Mouse (Mus musculus): Measurements from ENCODE around the gene Dpagt1.
"Not testable (repeated sequence)": the region's sequence is repeated elsewhere in the genome, so short reads cannot be mapped to it uniquely, and the experiment has no call there.

The Dpagt1 gene

DNA sequence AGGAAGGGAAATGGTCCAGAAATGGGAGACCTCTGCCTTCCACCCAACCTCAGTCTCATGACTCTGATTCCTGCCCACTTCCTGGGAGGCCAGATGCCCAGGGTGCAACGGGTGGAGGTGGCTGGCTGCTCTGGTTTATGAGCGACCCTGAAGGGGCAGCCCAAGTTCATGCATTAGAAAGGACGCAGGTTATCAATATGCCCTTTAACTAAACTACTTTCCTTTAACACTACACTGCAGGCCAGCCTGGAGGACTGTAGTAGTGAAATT lies 7.1 kb upstream of the Dpagt1 start:
- DNase-seq = peak in 1 of 2 experiments; percentile 63

DNA sequence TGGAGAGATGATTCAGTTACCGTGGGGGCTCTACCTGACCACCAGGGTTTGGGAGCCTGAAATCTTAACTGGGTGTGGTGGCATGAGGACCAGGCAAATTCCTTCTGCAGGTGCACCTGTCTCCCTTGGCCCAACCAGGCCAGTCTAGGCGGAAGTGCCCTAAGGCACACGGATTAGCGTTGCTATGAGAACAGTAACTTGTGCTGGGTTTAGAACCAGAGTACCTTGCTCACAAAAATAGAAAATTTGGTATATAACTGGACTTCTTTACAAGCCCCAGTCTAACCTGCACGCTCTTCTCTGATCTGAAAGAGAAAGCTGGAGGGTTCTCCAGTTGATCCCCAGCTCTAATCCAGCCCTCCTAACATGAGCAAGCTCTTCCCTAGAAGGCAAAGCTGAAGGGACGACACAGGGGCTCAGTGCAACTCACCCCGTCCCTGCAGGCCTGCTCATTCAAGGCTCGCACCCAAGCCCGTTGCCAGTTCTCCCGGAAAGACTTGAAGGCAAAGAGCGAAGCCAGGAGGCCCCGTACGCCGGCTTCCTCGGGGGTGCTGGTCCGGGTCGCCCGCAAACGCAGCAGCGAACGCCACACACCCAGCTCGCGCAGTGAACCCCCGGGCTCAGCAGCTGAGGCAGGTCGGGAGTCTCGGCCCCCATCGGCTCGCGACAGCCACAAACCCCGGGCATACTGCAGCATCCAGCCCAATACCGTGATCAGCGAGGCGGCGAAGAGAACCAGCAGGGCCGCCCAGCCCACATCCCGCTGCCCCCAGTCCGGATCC lies 6.5 kb upstream of the Dpagt1 start:
- DNase-seq = no peak

DNA sequence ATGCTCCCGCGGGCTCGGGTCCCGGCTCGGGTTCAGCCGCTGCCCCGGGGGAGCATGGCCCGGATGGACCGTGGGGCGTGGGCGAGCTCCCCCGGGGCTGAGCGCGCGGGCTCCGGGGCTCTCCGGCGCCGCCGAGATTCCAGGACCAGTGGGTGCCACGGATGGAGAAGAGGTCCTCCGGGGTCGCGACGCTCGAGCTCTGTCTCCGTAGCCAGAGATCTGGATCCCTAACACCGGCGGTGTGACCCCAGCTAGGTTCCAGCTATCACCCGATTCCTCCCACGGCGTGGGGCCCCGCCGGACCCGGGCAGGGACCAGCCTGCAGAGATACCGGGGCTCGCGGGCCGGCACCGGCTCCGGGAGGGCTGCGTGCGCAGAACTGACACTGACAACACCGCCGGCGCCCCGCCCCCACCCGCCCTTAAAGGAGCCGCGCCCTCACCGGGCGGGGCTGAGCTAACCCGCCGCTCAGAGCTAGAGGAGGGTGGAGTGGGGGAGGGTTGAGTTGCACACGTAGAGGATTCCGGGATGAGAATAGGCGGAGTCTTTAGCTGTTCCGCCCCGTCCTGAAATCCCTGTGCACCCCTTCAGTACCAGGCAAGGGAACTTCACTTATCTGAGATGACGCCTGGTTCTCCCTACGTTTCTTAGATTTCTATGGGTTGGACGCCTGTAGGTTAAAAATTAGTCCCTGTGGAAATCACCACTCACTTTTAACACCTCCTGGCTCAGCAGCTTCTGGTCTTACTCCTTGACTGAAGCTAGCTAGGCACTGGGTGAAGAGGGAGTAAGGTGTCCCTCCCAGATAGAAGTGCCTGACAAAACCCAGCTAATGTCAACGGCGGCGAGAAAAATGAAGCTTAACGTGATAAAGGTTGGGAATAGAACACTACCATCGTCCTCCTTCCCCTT lies 5.7 kb upstream of the Dpagt1 start, which contains the start of gene C2cd2l:
TSS of gene C2cd2l (minus strand) at position 399 of the 912 bp plus-strand sequence.
- peak; percentile 92 to 95 for DNase-seq

DNA sequence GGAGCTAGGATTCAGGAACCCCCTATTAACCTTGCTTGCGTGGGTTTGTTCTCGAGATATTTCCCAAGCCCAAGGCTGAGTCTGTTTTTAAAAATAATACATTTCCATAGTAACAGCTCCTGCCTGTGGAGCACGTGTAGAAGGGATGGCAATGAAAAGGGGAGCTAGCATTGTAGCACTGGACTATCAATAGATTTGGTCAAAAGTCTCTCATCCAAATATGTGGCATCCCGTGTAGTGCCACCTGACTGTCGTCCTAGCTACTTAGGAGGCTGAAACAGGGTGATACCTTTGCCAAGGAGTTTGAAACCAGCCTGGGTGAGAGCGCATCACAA lies 5.1 kb upstream of the Dpagt1 start:
- no peak for DNase-seq

DNA sequence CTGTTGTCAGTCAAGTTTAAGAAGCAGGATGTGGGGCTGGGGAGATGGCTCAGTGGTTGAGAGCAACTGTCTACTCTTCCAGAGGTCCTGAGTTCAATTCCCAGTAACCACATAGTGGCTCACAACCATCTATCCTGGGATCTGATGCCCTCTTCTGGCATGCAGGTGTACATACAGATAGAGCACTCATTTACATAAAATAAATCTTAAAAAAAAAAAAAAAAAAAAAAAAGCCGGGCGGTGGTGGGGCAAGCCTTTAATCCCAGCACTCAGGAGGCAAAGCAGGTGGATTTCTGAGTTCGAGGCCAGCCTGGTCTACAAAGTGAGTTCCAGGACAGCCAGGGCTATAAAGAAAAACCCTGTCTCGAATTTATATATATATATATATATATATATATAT lies 2.2 kb upstream of the Dpagt1 start:
- DNase-seq = not testable (repeated sequence)

DNA sequence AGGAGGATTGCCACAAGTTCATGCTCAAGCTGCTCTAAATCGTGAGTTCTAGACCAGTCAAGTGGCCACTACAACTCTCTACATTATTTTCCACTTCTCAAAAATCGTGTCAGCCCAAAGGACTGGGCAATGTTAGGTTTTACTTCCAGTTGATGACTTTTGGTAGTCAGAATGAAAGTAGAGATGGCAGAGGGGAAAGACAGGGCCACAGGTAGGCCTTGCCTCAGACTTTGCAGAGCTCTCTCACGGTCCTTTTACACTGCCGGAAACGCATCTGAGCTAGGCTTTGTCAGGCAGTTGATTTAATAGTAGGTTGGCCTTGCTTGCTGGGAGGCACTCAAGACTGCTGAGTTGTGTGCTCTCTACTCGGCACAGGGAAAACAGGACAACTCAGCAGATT lies 1.7 kb upstream of the Dpagt1 start:
- DNase-seq = no peak

DNA sequence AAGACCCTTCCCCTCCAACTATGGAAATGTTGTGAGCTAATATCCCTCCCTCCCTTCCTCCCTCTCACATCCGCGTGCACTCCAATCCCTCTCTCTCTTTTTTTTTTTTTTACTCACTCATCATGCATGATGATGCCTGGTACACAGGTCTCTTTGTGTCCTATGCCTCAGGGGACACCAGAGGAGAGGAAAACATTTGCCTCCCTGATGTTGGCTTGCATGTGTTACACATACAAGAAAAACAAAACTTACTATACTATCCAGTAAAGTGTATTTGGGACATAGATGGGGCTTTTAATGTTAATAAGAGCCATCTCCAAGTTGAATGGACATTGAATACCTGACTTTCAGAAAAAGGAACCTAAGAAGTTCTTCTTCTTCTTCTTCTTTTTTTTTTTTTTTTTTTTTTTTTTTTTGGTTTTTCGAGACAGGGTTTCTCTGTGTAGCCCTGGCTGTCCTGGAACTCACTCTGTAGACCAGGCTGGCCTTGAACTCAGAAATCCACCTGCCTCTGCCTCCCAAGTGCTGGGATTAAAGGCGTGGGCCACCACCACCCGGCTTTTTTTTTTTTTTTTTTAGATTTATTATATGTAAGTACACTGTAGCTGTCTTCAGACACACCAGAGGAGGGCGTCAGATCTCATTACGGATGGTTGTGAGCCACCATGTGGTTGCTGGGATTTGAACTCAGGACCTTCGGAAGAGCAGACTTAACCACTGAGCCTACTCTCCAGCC lies 619 bp upstream of the Dpagt1 start:
- DNase-seq = not testable (repeated sequence)

DNA sequence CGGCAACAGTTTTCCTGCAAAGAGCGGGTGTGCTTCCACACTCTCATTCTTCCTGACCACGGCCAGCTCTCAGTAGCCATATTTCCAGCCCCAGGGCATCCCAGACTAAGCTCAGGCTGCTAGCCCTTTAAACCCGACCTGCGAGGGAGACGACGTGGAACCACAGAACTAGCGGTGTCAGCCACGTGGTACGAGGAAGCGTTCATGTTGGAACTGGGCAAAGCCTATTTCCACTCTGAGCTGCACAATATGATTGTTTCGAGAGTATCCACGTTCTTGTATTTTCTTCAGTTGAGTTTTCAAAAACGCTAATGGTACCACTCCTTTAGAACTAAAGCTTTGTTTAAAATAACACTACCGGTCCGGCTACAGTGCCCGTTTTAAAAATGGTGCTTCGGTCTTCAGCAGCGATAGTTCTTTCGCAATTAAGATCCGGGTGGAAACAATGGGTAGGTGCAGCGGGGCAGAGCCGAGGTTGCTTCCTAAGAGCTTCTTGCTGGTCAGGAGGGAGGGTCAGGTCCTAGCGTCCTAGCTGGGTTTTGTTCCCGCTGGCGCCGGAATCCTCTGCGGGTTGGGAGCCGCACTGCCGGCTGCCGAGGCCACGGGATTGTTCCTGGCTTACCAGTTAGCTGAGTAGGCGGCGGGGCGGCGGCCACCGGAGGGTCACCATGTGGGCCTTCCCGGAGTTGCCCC lies 698 bp downstream of the Dpagt1 start:
- peak; percentile 89 to 90 for DNase-seq

DNA sequence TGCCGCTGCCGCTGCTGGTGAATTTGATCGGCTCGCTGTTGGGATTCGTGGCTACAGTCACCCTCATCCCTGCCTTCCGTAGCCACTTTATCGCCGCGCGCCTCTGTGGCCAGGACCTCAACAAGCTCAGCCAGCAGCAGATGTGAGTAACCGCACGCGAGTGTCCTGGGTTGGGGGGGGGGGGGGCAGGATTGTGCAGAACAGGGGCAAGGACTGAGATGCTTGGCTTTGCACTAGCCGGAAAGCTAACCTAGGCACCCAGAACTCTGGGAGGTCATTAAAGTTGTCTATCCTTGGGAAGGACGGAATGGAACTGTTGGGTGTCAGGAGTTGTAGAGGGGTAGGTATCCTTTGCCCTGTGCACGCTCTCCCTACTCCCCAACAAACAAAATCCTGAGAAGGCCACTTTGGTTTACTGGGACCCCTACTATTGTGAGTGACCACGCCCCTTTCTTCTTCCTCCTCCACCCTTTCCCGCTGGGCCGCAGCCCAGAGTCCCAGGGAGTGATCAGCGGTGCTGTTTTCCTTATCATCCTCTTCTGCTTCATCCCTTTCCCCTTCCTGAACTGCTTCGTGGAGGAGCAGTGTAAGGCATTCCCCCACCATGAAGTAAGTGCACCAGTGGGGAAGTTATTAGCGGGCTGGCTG lies 1.4 kb downstream of the Dpagt1 start:
- DNase-seq = no peak

DNA sequence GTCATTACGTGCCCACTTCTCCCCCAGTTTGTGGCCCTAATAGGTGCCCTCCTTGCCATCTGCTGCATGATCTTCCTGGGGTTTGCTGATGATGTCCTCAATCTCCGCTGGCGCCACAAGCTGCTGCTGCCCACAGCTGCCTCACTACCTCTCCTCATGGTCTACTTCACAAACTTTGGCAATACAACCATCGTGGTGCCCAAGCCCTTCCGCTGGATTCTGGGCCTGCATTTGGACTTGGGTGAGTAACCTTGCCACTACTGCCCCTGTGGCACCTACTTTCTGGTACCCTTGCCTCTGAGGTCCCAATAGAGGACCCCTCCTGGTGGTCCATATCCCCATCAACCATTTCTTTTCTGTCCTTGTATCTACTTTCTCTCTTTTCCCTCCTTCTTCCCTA lies 2.1 kb downstream of the Dpagt1 start:
- DNase-seq = no peak

DNA sequence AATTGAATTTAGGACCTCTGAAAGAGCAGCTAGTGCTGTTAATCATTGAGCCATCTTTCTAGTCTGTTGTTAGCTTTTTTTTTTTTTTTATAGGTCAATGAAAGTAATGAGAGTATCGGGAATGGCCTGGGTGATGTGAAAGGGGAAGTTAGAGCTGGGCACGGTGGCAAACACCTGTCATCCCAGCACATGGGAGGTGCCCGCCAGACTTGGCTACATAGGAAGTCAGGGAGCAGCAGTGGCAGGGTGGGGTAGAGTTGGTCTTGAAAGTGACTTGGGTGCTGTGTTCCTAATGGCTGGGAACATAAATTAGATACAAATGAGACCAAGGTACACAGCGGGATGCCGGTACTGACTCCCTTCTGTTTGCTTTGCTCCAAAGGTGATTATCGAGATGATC lies 4.9 kb downstream of the Dpagt1 start:
- no peak for DNase-seq

DNA sequence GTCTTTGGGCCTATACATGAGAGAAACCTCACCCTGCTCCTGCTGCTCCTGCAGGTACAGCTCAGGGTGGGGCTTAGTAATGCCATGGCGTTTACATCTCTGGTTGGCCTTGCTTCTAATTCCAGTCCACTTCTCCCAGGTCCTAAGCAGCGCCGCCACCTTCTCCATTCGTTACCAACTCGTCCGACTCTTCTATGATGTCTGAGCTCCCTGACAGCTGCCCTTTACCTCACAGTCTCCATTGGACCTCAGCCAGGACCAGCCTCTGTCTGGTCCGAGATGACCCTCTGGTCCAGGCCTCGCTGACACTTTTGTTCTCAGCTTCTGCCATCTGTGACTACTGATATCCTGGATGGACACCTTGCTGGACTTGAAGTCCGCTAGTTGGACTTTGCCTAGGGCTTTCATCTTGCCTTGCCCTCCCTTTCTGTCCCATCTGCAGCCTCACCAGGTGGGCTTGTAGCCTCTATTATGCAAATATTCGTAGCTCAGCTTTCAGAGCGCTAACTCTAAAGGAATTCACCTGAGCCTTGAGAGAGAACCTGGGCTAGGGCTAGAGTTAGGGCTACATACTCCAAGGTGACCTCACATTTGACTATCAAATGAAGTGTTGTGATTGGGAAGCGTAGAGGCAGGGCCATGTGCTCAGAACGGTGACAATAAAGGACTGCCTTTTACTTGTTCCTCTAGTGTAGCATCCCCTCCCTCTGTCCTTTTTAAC lies 7.3 kb downstream of the Dpagt1 start:
- DNase-seq = no peak

DNA sequence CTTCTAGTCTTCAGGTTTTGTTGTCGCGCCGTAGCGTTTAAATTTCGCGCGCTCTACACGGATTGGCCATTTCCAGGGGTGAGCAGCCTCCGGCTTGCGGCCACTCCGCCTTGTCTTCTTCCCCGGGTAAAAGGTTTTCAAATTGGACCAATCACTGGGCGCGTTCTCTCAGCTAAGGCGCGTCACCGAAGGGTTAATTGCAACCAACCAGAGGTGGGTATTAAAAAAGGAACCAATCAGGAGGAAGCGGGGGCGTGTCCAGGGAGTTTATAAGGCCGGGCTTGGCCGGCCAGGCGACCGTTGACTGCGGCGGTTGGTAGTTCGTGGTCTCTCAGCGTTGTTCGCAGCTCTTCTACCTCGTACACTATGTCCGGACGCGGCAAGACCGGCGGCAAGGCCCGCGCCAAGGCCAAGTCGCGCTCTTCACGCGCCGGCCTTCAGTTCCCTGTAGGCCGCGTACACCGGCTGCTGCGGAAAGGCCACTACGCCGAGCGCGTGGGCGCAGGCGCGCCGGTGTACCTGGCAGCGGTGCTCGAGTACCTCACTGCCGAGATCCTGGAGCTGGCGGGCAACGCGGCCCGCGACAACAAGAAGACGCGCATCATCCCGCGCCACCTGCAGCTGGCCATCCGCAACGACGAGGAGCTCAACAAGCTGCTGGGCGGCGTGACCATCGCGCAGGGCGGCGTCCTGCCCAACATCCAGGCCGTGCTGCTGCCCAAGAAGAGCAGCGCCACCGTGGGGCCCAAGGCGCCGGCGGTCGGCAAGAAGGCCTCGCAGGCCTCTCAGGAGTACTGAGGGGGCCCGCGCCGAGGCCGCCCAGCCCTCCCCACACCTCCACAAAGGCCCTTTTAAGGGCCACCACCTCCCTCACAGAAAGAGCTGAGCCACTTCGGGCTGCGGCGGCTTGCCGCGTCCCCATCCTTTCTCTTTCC lies 8.8 kb downstream of the Dpagt1 start, which contains the start of gene H2afx:
TSS of gene H2afx (plus strand) at position 299 of the 935 bp plus-strand sequence.
- DNase-seq = peak; percentile 99 to 100

DNA sequence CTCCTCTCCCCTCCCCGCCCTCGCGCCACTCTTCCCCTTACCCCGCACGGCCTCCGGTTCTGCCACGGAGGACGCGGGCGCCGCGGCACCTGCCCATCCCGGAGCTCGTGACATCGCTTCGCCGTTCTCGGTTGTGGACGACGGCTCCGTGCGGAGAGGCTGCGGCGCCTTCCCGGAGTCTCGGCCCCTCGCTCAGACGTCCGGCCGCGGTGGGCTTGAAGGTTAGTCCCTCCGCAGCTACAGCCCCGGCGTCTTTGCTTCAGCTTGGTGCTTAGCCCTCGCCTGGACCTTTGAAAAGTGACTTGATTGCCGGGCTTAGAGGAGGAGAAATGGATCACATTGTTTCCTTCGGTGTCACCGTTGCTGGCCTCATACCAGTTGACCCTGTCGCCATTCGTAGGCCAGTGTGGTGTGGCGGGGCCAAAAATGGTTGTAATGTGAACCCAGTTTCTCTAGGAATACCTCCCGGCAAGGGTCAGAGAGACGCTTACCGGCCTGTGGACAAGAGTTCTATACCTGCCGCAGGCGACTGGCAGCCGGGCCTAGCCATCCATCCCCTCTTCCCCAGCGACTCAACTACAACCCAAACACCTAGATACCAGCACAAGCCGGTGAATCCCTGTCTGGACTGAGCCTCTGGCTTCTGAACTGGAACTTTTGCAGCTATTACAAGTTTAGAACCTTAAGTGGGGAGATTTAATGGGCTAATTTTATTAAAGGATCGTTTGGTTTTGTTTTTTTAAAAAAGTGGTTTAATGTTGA lies 9.7 kb downstream of the Dpagt1 start:
- DNase-seq = peak in 1 of 2 experiments; percentile 30

DNA sequence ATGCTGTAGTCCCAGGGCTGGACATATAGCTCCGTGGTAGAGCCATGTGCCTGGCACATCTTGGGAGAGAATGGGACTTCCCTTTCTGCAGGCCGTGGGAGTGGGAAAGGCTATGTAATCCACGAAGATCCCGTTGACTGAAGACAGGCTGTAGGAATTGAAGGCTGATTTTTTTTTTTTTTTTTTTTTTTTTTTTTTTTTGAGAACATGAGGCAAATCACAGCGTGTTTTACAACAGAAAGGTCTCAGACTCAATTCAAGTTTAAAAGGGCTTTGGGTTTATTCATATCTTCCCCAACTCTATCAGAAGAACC lies 10.2 kb downstream of the Dpagt1 start:
- DNase-seq = no peak

DNA sequence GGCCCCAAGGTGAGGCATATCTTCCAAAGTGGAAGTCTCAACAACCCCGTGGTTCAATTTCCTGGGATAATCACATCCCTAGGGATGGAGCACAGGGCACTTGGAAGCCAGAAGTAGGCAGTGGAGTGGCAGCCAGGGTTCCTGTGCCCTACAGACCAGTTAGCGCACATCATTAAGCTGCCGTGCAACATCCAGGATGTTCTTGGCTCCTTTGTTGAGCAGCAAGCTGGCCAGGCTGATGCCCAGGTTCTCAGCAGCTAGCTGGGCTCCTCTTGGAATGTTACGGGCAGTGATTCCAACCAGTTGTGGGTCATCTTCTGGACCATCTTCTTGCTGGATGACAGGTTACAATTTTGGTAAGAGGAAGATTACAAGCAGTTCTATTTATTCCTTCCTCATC lies 10.7 kb downstream of the Dpagt1 start:
- DNase-seq = not testable (repeated sequence)

DNA sequence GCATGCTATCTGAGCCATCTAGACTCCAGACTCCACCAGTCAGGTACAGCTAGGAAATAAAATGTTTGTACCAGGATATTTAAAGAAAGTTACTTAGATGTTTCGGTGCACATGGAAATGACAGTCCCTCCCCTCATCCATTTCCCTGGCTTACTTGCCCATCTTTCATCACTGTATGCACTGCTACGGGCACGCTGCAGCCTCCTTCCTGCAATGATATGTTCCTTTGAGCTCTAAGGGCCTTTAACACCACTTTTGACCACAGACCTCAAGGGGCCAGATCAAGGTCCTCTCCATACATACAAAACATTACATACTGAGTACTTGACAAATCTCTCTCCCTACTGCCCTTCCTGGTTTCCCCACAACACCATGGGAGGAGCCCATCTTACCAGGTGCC lies 11.1 kb downstream of the Dpagt1 start:
- no peak for DNase-seq

DNA sequence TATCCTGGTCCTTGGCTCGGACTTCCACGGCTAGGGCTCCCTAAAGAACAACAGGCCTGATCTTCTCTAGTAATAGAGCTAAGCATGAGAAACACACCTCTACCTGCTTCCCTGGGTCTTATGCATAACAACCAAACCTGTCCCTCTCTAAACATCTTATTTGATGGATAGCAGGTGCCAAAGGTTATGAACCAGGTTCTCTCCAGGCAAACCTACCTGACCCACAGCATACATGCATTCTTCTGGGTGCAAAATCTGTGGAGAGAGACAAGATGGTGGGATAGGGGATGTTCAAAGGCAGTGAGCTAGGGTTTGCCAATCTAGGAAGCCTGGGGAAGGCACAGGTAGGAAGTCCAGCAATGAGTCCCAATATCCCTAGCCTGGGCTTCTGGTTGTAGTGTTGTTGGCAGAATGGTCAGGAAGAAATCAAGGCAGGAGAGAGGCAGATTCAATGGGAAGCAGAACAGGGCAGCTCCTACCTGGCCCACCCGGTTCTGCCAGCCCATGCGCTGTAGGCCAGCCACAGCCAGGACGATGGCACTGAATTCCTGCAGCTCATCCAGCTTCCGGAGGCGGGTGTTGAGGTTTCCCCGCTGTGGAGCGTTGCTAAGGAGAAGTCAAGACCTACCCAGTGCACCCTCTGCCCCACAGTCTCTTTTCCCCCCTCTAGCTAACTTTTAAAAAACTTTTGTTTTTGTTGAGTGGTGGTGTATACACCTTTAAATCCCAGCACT lies 11.8 kb downstream of the Dpagt1 start:
- no peak for DNase-seq

DNA sequence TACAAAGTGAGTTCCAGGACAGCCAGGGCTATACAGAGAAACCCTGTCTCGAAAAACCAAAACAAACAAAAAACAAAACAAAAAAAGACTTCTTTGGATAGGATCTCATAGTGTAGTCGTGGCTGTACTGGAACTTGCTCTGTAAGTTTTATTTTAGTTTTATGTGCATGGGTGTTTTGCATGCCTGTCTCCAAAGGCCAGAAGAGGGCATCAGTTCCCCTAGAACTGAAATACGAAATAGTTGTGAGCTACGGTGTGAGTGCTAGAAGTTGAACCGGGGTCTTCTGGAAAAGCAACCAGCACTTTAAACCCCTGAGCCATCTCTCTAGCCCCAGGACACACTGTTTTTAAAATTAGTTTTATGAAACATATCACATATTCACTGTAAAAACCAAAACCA lies 12.8 kb downstream of the Dpagt1 start:
- no peak for DNase-seq

Data from kidney, adult 8-10 months (tissue).